Mouse (Mus musculus) midbrain, embryonic 12.5 days (tissue): ENCODE results near the gene Dnm3. TPM values are rescaled to one million over a fixed set of nuclear protein-coding genes. Genes with fewer than 3 reads are reported as not detected.

Experiments used
- ATAC-seq: fragments of 200-750 bp; cut with Nextera tagmentation; 2 replicates; pipeline ENCODE4 v1.8.0; 2017; ENCODE audit warnings: low read depth, moderate TSS enrichment, moderate library complexity; ENCODE audit not compliant: low FRiP score
- H3K27ac ChIP-seq: fragments of 300-500 bp; sonication (generic); replicated peaks from 2 replicates; pipeline ENCODE4 v1.5.1; 2016; ENCODE audit warnings: mild to moderate bottlenecking
- H3K27me3 ChIP-seq: fragments of 300-500 bp; sonication (generic); 2 replicates; pipeline ENCODE4 v1.6.1; 2016; ENCODE audit warnings: mild to moderate bottlenecking
- H3K36me3 ChIP-seq: fragments of 300-500 bp; sonication (generic); 2 replicates; pipeline ENCODE4 v1.6.1; 2016
- H3K4me1 ChIP-seq: fragments of 300-500 bp; sonication (generic); 2 replicates; pipeline ENCODE4 v1.6.1; 2016
- H3K4me2 ChIP-seq: fragments of 300-500 bp; sonication (generic); replicated peaks from 2 replicates; pipeline ENCODE4 v1.6.1; 2016; ENCODE audit warnings: mild to moderate bottlenecking, moderate library complexity
- H3K4me3 ChIP-seq: fragments of 300-500 bp; sonication (generic); 2 replicates; pipeline ENCODE4 v1.5.1; 2016; ENCODE audit warnings: mild to moderate bottlenecking
- H3K9ac ChIP-seq: fragments of 300-500 bp; sonication (generic); replicated peaks from 2 replicates; pipeline ENCODE4 v1.6.1; 2016; ENCODE audit warnings: mild to moderate bottlenecking, moderate library complexity
- H3K9me3 ChIP-seq: fragments of 300-500 bp; sonication (generic); 2 replicates; pipeline ENCODE4 v1.6.1; 2016; ENCODE audit warnings: mild to moderate bottlenecking
- WGBS: fragments of 180-500 bp; shearing (Covaris S2); methylation state at CpG from one replicate; pipeline ENCODE4 v1.1.7; 2016; 5-methylcytosine and 5-hydroxymethylcytosine counted together
- polyA plus RNA-seq: library from polyadenylated mRNA; unstranded; fragments of >200 nt; fragmentation: Nextera tagmentation; extraction: Ambion mirVana; gene quantifications from 2 replicates; pipeline ENCODE4 v1.2.1, GENCODE M21; 2016

The Dnm3 gene
- polyA plus RNA-seq, 1 experiment from 2014 or later, result 14.2 TPM

- WGBS, result 45% methylated on average over 5 of the region's 5 CpGs
- Histone ChIP-seq H3K4me3 (no peak overlapping the region), H3K27me3 (no peaks in the 10 kb centered on the region), H3K27ac (no peak overlapping the region), H3K36me3 (no peaks in the 10 kb centered on the region), H3K4me1 (peaks cover 6% of the 10 kb centered on the region; the same call in 1 of the 2 replicates), H3K9ac (no peak overlapping the region), H3K4me2 (no peak overlapping the region), H3K9me3 (no peaks in the 10 kb centered on the region)
- no peak for ATAC-seq
Measured at GRCm38 (mm10) chr1:162162249-162162648, 315.6 kb downstream of the Dnm3 start.

DNA sequence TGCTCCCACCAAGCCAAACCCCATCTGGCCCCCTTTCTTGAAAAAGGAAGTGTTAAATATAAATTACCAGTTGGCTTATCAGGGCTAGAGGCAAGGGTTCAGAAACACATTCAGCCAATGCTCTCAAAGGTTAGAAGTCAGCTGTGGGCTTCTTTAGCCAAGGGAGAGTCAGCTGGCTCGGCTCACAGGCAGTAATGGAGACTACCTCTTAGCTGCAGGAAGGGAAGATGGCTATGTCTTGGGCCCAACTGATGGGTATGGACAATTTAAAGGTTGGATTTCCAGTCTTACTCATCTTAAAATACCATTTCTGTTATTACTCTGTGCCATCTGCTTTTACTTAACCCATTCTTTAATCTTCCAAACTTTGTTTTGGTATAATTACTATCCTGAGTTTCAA is 317.1 kb downstream of the Dnm3 start:
- H3K36me3 ChIP-seq, result no peaks in the 10 kb centered on the region
- ATAC-seq, result no peak
- H3K4me3 ChIP-seq, result no peak overlapping the region
- no peaks in the 10 kb centered on the region for H3K9me3 ChIP-seq
- WGBS, result 80% methylated on average over 1 of the region's 1 CpGs
- no peak overlapping the region for H3K4me2 ChIP-seq
- no peak overlapping the region for H3K27ac ChIP-seq
- H3K27me3 ChIP-seq, result no peaks in the 10 kb centered on the region
- no peak overlapping the region for H3K9ac ChIP-seq
- peaks cover 6% of the 10 kb centered on the region; the same call in 1 of the 2 replicates for H3K4me1 ChIP-seq

GRCm38 (mm10) chr1:162158486-162158885 is 319.3 kb downstream of the Dnm3 start:
- Histone ChIP-seq H3K9ac (no peak overlapping the region), H3K4me1 (peaks cover 6% of the 10 kb centered on the region; the same call in 1 of the 2 replicates), H3K36me3 (no peaks in the 10 kb centered on the region), H3K9me3 (no peaks in the 10 kb centered on the region), H3K4me3 (no peak overlapping the region), H3K27me3 (no peaks in the 10 kb centered on the region), H3K4me2 (no peak overlapping the region), H3K27ac (no peak overlapping the region)
- no peak for ATAC-seq
- 76% methylated on average over 2 of the region's 2 CpGs for WGBS

DNA sequence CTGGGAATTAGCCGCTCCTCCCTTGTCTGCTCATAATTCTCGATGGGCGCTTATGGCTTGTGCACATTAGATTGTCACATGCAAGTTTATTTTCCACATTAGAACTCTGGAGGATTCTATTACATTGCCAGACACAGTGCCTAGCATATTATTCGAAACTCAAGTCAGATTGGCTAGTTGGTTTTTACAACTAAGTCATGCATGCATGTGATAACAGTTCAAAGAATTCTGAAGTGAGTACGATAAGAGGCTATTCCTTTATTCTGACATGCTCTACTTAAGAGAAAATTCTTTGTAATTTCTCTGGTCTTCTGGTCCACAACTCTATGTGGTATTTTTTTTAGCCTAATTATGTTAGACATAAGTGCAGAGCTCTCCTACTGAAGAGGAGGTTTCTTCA is 320.2 kb downstream of the Dnm3 start:
- no peak overlapping the region for H3K4me2 ChIP-seq
- peaks cover 6% of the 10 kb centered on the region; the same call in 1 of the 2 replicates for H3K4me1 ChIP-seq
- no peak overlapping the region for H3K4me3 ChIP-seq
- H3K36me3 ChIP-seq, result no peaks in the 10 kb centered on the region
- ATAC-seq, result no peak
- no peaks in the 10 kb centered on the region for H3K27me3 ChIP-seq
- H3K9me3 ChIP-seq, result no peaks in the 10 kb centered on the region
- H3K9ac ChIP-seq, result no peak overlapping the region
- no peak overlapping the region for H3K27ac ChIP-seq
- WGBS, result 91% methylated on average over 5 of the region's 5 CpGs

DNA sequence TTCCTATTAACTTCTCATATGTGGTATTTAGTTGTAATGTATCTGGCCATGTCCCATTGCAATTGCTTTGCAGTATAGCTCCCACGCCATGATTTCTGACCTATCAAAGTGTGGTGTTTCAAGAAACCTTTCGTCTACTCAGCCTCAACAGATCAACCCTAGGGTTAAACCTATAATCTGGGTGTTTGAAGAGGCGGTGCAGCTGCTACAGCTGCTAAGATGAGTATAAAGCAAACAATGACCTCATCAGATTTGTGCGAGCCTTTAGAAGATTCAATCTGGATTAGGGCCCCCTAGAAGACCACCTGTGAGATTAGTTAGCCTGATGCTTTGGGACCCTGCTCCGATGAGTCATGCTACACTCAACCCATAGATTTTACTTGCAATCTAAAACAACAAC is 321.0 kb downstream of the Dnm3 start:
- Histone ChIP-seq H3K9ac (no peak overlapping the region), H3K36me3 (no peaks in the 10 kb centered on the region), H3K27ac (no peak overlapping the region), H3K9me3 (no peaks in the 10 kb centered on the region), H3K27me3 (no peaks in the 10 kb centered on the region), H3K4me2 (no peak overlapping the region), H3K4me1 (no peaks in the 10 kb centered on the region), H3K4me3 (no peak overlapping the region)
- no peak for ATAC-seq
- 47% methylated on average over 5 of the region's 5 CpGs for WGBS

DNA sequence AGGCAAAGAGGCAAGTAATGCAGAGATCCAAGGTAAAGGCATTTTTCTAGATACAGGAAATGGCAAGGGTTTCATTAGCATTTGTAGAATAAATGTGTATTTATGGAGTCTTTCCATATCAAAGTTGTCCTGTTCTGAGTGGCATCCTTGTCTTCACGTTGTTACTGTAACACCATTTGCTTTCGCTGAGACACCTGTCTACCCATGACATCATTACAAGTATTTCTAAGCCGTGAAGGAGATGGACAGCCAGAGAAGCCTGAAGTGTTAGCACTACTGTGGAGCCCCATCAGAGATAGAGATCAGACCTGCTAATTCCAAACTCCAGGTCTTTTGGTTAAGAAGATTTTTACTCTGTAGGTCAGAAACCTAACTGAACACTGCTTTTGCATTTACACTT is 322.3 kb downstream of the Dnm3 start:
- H3K27ac ChIP-seq, result no peak overlapping the region
- WGBS, result 94% methylated on average over 3 of the region's 3 CpGs
- H3K4me2 ChIP-seq, result no peak overlapping the region
- H3K9me3 ChIP-seq, result no peaks in the 10 kb centered on the region
- H3K4me1 ChIP-seq, result no peaks in the 10 kb centered on the region
- H3K27me3 ChIP-seq, result no peaks in the 10 kb centered on the region
- no peaks in the 10 kb centered on the region for H3K36me3 ChIP-seq
- no peak overlapping the region for H3K4me3 ChIP-seq
- no peak overlapping the region for H3K9ac ChIP-seq
- ATAC-seq, result no peak

DNA sequence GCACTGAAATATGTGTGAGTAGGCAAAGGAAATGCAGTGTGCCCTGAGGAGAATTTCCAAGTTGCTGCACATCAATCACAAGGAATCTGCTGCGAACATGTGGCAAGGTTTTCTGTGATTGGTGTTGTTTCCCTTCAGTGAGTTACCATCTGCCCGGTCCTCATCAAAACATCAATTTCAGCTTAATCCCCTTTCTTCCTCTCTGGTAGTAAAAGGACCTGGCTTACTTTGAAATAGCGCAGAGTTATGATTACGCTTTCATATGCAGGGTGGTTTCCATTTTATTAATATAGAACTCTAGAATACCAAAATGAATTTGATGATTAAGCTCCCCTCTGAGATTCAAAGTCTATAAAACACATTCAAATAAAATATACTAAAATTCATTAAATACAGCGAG is 324.7 kb downstream of the Dnm3 start:
- Histone ChIP-seq H3K27ac (no peak overlapping the region), H3K27me3 (no peaks in the 10 kb centered on the region), H3K9ac (no peak overlapping the region), H3K9me3 (no peaks in the 10 kb centered on the region), H3K4me2 (no peak overlapping the region), H3K4me3 (no peak overlapping the region), H3K4me1 (no peaks in the 10 kb centered on the region), H3K36me3 (no peaks in the 10 kb centered on the region)
- whole genome bisulfite sequencing, result 83% methylated on average over 5 of the region's 5 CpGs
- no peak for ATAC-seq

DNA sequence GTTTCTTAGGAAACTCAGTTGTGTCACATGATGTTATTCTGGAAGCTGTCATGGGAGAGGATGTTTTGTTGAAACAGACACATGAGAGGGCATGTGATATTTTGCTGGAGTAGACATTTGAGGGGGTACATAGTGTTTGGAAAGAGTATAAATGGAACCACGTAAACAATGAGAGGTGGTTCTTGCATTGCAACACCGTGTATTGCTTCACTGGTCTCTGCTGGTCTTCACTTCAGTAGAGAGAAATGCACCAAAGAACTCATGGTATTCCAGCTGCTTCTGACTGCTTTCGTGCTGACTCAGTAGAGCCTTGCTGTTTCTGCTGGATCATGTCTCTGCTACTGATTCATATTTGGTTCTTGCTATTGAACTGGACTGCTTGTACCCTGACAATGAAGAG is 328.1 kb downstream of the Dnm3 start:
- H3K9me3 ChIP-seq, result no peaks in the 10 kb centered on the region
- 85% methylated on average over 3 of the region's 3 CpGs for WGBS
- ATAC-seq, result no peak
- H3K4me3 ChIP-seq, result no peak overlapping the region
- no peaks in the 10 kb centered on the region for H3K36me3 ChIP-seq
- no peak overlapping the region for H3K9ac ChIP-seq
- H3K4me1 ChIP-seq, result no peaks in the 10 kb centered on the region
- H3K27me3 ChIP-seq, result no peaks in the 10 kb centered on the region
- no peak overlapping the region for H3K27ac ChIP-seq
- H3K4me2 ChIP-seq, result no peak overlapping the region

GRCm38 (mm10) chr1:162147554-162147953 is 330.3 kb downstream of the Dnm3 start:
- ATAC-seq, result no peak
- peaks cover 4% of the 10 kb centered on the region; the same call in 1 of the 2 replicates for H3K4me1 ChIP-seq
- H3K27ac ChIP-seq, result no peak overlapping the region
- H3K4me2 ChIP-seq, result no peak overlapping the region
- no peaks in the 10 kb centered on the region for H3K27me3 ChIP-seq
- 92% methylated on average over 3 of the region's 3 CpGs for WGBS
- H3K9ac ChIP-seq, result no peak overlapping the region
- H3K36me3 ChIP-seq, result no peaks in the 10 kb centered on the region
- H3K9me3 ChIP-seq, result no peaks in the 10 kb centered on the region
- no peak overlapping the region for H3K4me3 ChIP-seq

DNA sequence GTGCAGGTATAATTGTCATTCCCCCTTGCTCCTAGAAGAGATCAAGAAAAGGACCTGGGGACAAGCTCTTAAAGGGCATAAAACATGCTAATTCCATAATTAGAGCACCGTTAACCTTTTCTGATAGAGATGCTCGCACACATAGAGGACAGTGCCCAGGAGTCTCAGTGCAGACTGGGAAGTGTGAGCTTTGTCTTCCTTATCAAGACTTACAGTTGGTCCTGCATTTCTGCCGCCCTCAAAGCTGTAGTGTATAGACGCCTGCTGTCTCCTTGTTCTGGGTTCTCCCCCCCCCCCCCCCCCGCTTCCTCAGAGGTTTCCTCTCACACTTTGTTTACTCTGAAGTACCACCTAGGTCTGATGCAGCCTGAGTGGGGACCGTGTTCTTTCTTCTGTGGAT is 332.1 kb downstream of the Dnm3 start:
- Histone ChIP-seq H3K4me1 (peaks cover 4% of the 10 kb centered on the region; the same call in 1 of the 2 replicates), H3K4me2 (no peak overlapping the region), H3K4me3 (no peak overlapping the region), H3K27me3 (no peaks in the 10 kb centered on the region), H3K9me3 (no peaks in the 10 kb centered on the region), H3K36me3 (no peaks in the 10 kb centered on the region), H3K9ac (no peak overlapping the region), H3K27ac (no peak overlapping the region)
- WGBS, result 72% methylated on average over 6 of the region's 6 CpGs
- no peak for ATAC-seq

GRCm38 (mm10) chr1:162144992-162145391 is 332.8 kb downstream of the Dnm3 start:
- Histone ChIP-seq H3K27me3 (no peaks in the 10 kb centered on the region), H3K4me2 (no peak overlapping the region), H3K4me3 (no peak overlapping the region), H3K9ac (no peak overlapping the region), H3K4me1 (peaks cover 4% of the 10 kb centered on the region; the same call in 1 of the 2 replicates), H3K9me3 (no peaks in the 10 kb centered on the region), H3K36me3 (no peaks in the 10 kb centered on the region), H3K27ac (no peak overlapping the region)
- no CpG with 5 or more reads among the region's 1 CpGs for WGBS
- no peak for ATAC-seq

GRCm38 (mm10) chr1:162143974-162144912 is 333.6 kb downstream of the Dnm3 start:
- Histone ChIP-seq H3K36me3 (no peaks in the 10 kb centered on the region), H3K4me2 (no peak overlapping the region)

More at GRCm38 (mm10) chr1:162143974-162144912, 333.6 kb downstream of the Dnm3 start:
- H3K4me3 ChIP-seq, result no peak overlapping the region
- no peaks in the 10 kb centered on the region for H3K9me3 ChIP-seq
- ATAC-seq, result no peak
- 68% methylated on average over 6 of the region's 6 CpGs for WGBS
- no peak overlapping the region for H3K27ac ChIP-seq
- H3K27me3 ChIP-seq, result no peaks in the 10 kb centered on the region
- H3K4me1 ChIP-seq, result peaks cover 4% of the 10 kb centered on the region; the same call in 1 of the 2 replicates
- H3K9ac ChIP-seq, result no peak overlapping the region
